Mouse (Mus musculus): ENCODE results near the gene Plscr3. TPM values are rescaled to one million over a fixed set of nuclear protein-coding genes. Genes with fewer than 3 reads are reported as not detected.

The Plscr3 gene
- total and polyA plus RNA-seq, 3 experiments: 2.5 to 15.3 (median 2.9) TPM

- H3K9me3 ChIP-seq (replicated peaks; ENCODE audit: low read length): no peaks in the 10 kb centered on the region
- in situ Hi-C loops (cut with MboI; ENCODE audit: low pct_ligation_motif_present, low pct_unique_long_range_greater_than_20kb, low sequenced_read_pairs): loop anchor here (5.0 kb wide), 2 partner anchors 75 to 195 kb away; partner anchors contain the start of genes Fgf11 and Senp3
- peaks cover 25 to 75% of the 10 kb centered on the region in 2 experiments for H3K4me1 ChIP-seq (ENCODE audit: control insufficient read depth in 1 of 2, insufficient read depth in 2 of 2)
- H3K4me3 ChIP-seq (replicated peaks in 1 of 3; ENCODE audit: low read depth in 2 of 3, low read length in 2 of 3, poor library complexity in 1 of 3): peak overlapping the region in 2 of 3 experiments; percentile 31 to 32
- peak overlapping the region; percentile 41 for H3K4me2 ChIP-seq (ENCODE audit: insufficient read depth, low read depth, poor library complexity, severe bottlenecking)
- H3K36me3 ChIP-seq (replicated peaks in 1 of 2; ENCODE audit: control insufficient read depth in 1 of 2, insufficient read depth in 1 of 2, low read length in 1 of 2): peaks cover 0 to 18% of the 10 kb centered on the region in 2 experiments
- peak overlapping the region; percentile 8 for H3K9ac ChIP-seq (ENCODE audit: insufficient read depth, low read depth)
- H3K27ac ChIP-seq (ENCODE audit: insufficient read depth, low read depth): peak overlapping the region; percentile 23; the same call in 1 of the 2 replicates
- H3K27me3 ChIP-seq (replicated peaks): no peaks in the 10 kb centered on the region
- no peaks in the 10 kb centered on the region for H3K79me2 ChIP-seq (replicated peaks; ENCODE audit: control insufficient read depth, extremely low read depth, insufficient read depth, poor library complexity, severe bottlenecking)
- TF ChIP-seq IRF4 (IDR thresholded peaks at IDR 0.05; ENCODE audit: low read depth, low read length) (peak; percentile 34; the same call in 1 of the 2 replicates), TCF12 (IDR thresholded peaks at IDR 0.05; ENCODE audit: low read depth, low read length) (peak; percentile 71; the same call in 1 of the 2 replicates), USF2 (conservative IDR thresholded peaks at IDR 0.05; ENCODE audit: low read depth, low read length) (no peak), BHLHE40 (IDR thresholded peaks at IDR 0.05; ENCODE audit: low read depth, low read length) (0 out of 2 replicates have a peak, but pooled peaks have one; percentile 35), MEF2A (IDR thresholded peaks at IDR 0.05; ENCODE audit: borderline replicate concordance, low read depth, low read length) (peak; percentile 55), POLR2AphosphoS2 (IDR thresholded peaks at IDR 0.05; ENCODE audit: low read depth, low read length) (no peak), UBTF (IDR thresholded peaks at IDR 0.05; ENCODE audit: low read depth, low read length) (no peak), SIN3A (IDR thresholded peaks at IDR 0.05; ENCODE audit: low read length) (peak; percentile 79; the same call in 1 of the 2 replicates), MXI1 (IDR thresholded peaks at IDR 0.05; ENCODE audit: low read depth, low read length) (no peak), RAD21 (IDR thresholded peaks at IDR 0.05; ENCODE audit: low read depth, low read length) (no peak; the same call in none of the 2 replicates), JUND (conservative IDR thresholded peaks at IDR 0.05; ENCODE audit: low read depth, low read length) (no peak), ZKSCAN1 (IDR thresholded peaks at IDR 0.05; ENCODE audit: borderline replicate concordance, low read depth, low read length) (no peak), SMC3 (IDR thresholded peaks at IDR 0.05; ENCODE audit: low read depth, low read length) (peak; percentile 95), ETS1 (conservative IDR thresholded peaks at IDR 0.05; ENCODE audit: low read depth, low read length) (0 out of 2 replicates have a peak, but pooled peaks have one; percentile 18), USF1 (IDR thresholded peaks at IDR 0.05; ENCODE audit: low read depth, low read length) (no peak), NRF1 (IDR thresholded peaks at IDR 0.05; ENCODE audit: low read depth, low read length) (peak; percentile 47; the same call in 1 of the 2 replicates), POLR2A (IDR thresholded peaks at IDR 0.05; ENCODE audit: low read depth, low read length) (no peak), E2F4 (IDR thresholded peaks at IDR 0.05; ENCODE audit: insufficient replicate concordance, low read depth, low read length) (no peak), PAX5 (IDR thresholded peaks at IDR 0.05; ENCODE audit: low read length) (no peak), HCFC1 (IDR thresholded peaks at IDR 0.05; ENCODE audit: low read depth, low read length) (peak; percentile 51), GABPA (IDR thresholded peaks at IDR 0.05; ENCODE audit: insufficient replicate concordance, low read depth, low read length) (no peak), MYC (IDR thresholded peaks at IDR 0.05; ENCODE audit: low read depth, low read length) (peak; percentile 63; the same call in 1 of the 2 replicates), MAFK (IDR thresholded peaks at IDR 0.05; ENCODE audit: insufficient replicate concordance, low read length) (no peak), JUN (IDR thresholded peaks at IDR 0.05; ENCODE audit: insufficient read depth, low read depth, low read length) (no peak), ZMIZ1 (IDR thresholded peaks at IDR 0.05; ENCODE audit: low read depth, low read length) (no peak), ELF1 (IDR thresholded peaks at IDR 0.05; ENCODE audit: low read depth, low read length) (0 out of 2 replicates have a peak, but pooled peaks have one; percentile 51), NELFE (IDR thresholded peaks at IDR 0.05; ENCODE audit: low read depth, low read length) (peak; percentile 60; the same call in 1 of the 2 replicates), MAZ (IDR thresholded peaks at IDR 0.05; ENCODE audit: low read depth, low read length) (peak; percentile 79), TBP (conservative IDR thresholded peaks at IDR 0.05; ENCODE audit: low read depth, low read length) (no peak), ZNF384 (IDR thresholded peaks at IDR 0.05; ENCODE audit: low read depth, low read length) (peak; percentile 31; the same call in 1 of the 2 replicates), ZC3H11A (IDR thresholded peaks at IDR 0.05; ENCODE audit: low read depth, low read length) (peak; percentile 78), RCOR1 (conservative IDR thresholded peaks at IDR 0.05; ENCODE audit: low read depth, low read length) (no peak), CHD2 (IDR thresholded peaks at IDR 0.05; ENCODE audit: low read length) (no peak), MAX (IDR thresholded peaks at IDR 0.05; ENCODE audit: low read length) (no peak), CHD1 (IDR thresholded peaks at IDR 0.05; ENCODE audit: low read depth, low read length) (0 out of 2 replicates have a peak, but pooled peaks have one; percentile 17), KAT2A (IDR thresholded peaks at IDR 0.05; ENCODE audit: insufficient replicate concordance, low read length) (no peak), CTCF (conservative IDR thresholded peaks at IDR 0.05 in 1 of 2, IDR thresholded peaks at IDR 0.05 in 1 of 2; ENCODE audit: low read depth in 2 of 2, low read length in 2 of 2) (peak; percentile 84 to 99), EP300 (IDR thresholded peaks at IDR 0.05; ENCODE audit: low read length) (no peak)
- dilution Hi-C loops (cut with MboI; ENCODE audit: extremely low pct_ligation_motif_present, extremely low pct_unique_long_range_greater_than_20kb, low sequenced_read_pairs): no loop called here
- peak; percentile 97 for DNase-seq (ENCODE audit: extremely low read depth)
These were observed 30.7 kb downstream of the Plscr3 start for GRCm38 (mm10) chr11:69876867-69877266.
